Mouse (Mus musculus): ENCODE data around the gene Krt12.

Gene Krt12

GRCm38 (mm10) chr11:99396661-99397060 is 25.4 kb downstream of the Krt12 start:
- DNase-seq = no peak

DNA sequence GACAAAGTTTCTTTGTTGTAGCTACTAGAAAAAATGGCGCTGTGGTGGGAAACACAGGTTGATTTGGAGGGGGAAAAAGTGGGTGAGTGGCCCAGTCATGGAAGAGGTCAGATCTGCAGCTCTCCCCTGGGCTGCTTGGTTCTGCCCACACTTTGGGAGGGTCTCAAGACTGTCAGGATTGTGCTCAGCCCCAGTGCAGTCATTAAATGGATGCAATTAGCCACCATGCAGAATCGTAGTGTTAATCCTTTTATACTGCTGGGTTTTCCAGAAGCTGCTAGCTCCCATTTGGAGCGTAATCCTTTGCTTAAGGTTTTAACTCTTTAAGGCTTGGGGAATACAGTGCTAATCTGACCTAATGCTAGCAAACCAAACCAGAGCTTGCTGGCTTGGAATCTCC is 26.0 kb downstream of the Krt12 start:
- DNase-seq = no peak

DNA sequence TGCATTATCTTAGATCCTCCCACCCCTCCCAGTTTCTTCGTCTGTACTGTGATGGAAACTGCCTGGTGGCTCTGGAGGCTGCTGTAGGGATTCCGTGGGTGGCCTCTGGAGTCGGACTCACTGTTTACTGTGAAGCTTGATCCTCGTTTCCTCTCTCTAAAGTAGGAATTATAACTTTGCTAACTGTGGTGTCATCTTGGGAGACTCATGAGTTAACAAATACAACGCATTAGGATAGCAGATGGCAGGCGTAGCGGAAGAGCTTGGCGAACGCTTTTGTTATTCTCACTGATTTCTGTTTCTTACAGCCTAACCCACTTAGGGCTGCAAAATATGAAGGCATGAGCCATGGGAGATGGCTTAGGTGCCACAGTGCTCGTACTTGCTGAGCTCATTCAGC is 29.6 kb downstream of the Krt12 start:
- no peak for DNase-seq

DNA sequence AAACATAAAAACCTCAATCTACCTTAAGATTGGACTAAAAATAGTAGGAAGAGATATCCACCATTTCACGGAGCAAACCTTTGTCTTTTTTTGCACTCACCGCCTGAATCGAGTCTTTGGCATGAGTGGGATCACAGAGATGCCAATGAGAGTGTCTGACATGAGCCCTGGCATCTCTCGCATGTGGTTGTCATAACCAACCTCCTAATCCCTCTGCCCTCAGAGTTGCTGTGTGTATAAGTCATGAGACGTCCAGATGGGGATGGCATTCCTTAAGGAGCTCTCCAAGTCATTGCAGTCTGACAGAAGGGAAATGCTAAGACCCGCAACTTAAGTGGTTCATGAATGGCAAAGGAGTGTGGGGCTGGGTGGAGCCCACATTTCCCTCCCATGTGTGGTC is 30.7 kb downstream of the Krt12 start:
- DNase-seq = no peak

DNA sequence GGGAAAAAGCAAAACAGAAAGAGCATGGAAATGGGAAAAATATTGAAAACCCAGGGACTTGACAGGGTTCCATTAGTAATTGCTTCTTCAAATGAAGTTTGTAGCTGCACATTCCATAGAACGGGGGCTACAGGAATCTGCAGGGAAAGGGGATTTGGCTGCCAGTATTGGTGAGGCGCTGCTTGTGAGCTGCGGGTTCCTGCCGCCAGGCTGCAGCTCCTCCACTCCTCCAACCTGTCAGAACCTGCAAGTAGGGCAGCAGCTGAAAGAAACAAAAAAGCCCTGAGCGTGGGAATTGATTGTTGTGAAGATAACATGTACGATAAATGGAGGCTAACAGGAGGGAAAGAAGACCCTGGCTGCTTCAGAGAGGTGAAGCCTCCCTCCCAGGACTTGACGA is 31.2 kb downstream of the Krt12 start:
- DNase-seq = no peak

DNA sequence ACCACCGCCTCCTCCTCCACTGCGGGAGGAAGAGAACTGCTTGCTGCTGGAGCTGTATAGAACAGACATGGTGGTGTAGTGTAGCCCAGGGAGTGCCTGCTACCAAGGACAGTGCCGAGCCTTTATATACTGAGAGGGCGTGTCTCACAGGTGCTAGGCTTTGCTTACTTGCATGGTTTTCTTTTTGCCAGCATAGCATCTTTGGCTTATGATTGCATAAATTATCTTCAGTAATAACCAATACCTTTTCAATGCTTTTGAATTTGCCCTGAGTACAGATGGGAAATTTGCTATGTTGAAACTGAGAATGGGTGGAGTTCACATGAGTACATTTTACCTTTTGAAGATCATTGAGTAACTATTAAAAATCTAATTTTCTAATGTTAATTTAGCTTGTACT is 32.8 kb downstream of the Krt12 start, which contains the start of gene Krt10:
TSS of gene Krt10 (minus strand) at position 101 of the 400 bp plus-strand sequence.
- DNase-seq = no peak

DNA sequence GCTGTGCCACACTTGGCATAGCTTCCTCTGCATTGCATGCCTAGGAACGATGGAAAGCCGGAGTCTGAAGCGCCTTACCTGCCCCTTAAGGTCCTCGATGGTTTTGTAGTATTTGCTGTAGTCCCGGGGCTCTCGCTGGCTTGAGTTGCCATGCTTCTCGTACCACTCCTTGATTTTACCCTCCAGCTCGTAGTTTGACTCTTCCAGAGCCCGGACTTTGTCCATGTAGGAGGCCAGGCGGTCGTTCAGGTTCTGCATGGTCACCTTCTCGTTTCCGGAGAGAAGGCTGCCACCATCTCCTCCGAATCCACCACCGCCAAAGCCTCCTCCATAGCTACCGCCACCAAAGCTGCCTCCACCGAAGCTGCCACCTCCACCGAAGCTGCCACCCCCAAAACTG is 33.4 kb downstream of the Krt12 start:
- no peak for DNase-seq

DNA sequence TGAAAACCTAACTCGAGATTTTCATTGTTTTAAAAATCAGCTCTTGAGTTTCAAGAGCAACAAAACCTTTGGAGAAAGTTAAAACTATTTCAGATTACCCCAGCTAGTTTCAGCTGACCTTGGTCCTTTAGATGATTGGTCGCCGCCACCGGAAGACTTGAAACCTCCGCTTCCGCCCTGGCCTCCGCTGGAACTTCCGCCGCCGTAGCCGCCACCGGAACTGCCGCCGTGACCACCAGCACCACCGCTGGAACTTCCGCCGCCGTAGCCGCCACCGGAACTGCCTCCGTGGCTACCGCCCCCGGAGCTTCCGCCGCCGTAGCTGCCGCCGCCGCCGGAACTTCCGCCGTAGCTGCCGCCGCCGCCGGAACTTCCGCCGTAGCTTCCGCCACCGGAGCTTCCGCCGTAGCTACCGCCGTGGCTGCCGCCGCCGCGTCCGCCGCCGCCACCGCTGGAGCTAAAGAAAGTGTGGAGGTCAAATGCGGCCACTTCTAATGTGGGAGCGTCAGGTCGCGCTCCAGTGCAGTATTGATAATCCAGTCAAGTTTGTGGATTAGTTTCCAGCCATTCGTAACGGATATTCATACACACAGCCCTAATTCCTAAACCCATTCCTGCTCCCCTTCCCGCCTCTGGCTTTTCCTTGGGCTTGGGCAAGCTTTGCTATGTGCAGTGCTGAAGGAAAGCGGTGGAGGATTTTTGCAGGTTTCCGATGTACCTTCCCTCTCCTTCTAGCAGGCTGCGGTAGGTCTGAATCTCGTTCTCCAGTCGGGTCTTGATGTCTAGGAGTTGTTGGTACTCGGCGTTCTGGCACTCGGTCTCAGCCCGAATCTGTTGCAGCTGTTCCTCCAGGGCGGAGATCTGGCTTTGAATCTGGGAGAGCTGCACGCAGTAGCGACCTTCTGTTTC is 36.0 kb downstream of the Krt12 start:
- peak; percentile 80 for DNase-seq

- peak; percentile 72 for DNase-seq
Observed at GRCm38 (mm10) chr11:99379568-99379967, 42.5 kb downstream of the Krt12 start.

DNA sequence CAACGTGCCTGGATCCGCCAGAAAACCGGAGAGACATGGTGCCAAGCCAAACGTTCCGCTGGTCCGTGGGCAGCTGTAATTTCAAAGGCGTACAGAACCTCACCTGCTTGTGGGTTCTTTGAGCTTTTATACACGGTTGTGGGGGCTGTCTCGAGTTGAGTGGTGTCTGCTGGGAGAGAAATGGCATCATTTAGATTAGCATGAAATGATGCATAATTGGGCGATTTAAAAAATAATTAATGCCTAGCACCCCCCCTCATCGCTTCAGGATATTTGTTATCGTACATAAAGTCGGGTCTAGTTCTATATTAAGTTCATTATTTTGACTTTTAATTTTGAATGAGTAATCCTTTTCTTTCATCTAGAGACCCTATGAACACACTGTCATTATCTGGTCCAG is 47.3 kb downstream of the Krt12 start, which contains the start of gene Krt28:
TSS of gene Krt28 (minus strand) at position 101 of the 400 bp plus-strand sequence.
- no peak for DNase-seq

GRCm38 (mm10) chr11:99369853-99370451 is 52.1 kb downstream of the Krt12 start:
- DNase-seq = peak; percentile 11

GRCm38 (mm10) chr11:99369229-99369628 is 52.8 kb downstream of the Krt12 start:
- DNase-seq = peak; percentile 13

- peak; percentile 25 for DNase-seq
Observed at GRCm38 (mm10) chr11:99366791-99367190, 55.3 kb downstream of the Krt12 start.

Data from thymus, postnatal 14 days (tissue).